In the genomic region with DNA sequence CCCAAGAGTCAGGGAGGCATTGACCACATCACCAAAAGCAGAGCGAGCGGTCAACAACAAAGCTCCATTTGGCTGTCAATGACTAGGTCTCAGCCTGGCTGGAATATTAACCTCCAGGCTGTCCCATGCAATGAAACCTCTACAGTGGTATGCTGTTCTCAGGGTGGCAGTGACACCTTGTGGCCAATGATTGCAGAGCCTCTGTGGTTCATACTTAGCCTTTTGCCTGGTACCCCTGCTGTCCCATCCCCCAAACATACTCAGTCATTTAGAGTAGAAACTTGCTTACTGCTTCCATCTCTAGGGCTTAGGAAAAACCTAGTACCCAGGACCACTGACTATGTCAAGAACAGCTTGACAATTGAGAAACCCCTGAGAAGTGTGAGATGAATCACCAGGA, we compare ENCODE assay signal across 8 mouse cellular contexts. TPM values are rescaled to one million over a fixed set of nuclear protein-coding genes. Genes with fewer than 3 reads are reported as not detected.
DNase-seq lines count a peak whose midpoint lies in the region; ATAC-seq and TF ChIP-seq lines count a peak whose summit lies in the region.

No protein-coding gene starts in this region.

- DNase-seq in brain, adult 2 months (ENCODE audit: low read depth, low spot score) = peak; percentile 90
- peak; percentile 49 for DNase-seq in forebrain, embryonic 10.5 days (ENCODE audit: extremely low spot score, low spot score)
- peak; percentile 80 for DNase-seq in heart, postnatal 0 days (ENCODE audit: low spot score)
- DNase-seq in kidney, postnatal 25 days = peak; percentile 75 to 85
- peak; percentile 90 for DNase-seq in lung, embryonic 14.5 days
- DNase-seq in ovary, postnatal 14 days (ENCODE audit: low spot score) = peak; percentile 63
- peak; percentile 56 for DNase-seq in urinary bladder, postnatal 25 days (ENCODE audit: low spot score)

- TF ChIP-seq EP300 in heart, postnatal 0 days (IDR thresholded peaks at IDR 0.05; ENCODE audit: low read depth) = no peak

- H3K27ac ChIP-seq in forebrain, embryonic 10.5 days = no peak overlapping the region
- no peak overlapping the region for H3K27ac ChIP-seq in heart, postnatal 0 days (ENCODE audit: low read depth)
- H3K27ac ChIP-seq in lung, embryonic 14.5 days (ENCODE audit: low read depth) = no peak overlapping the region

- peak; percentile 42 for TF ChIP-seq CTCF in E14TG2a.4 (conservative IDR thresholded peaks at IDR 0.05; ENCODE audit: low read length)
- peak; percentile 99 for TF ChIP-seq CTCF in heart, postnatal 0 days (IDR thresholded peaks at IDR 0.05; ENCODE audit: low read depth)
- peak; percentile 96 for TF ChIP-seq CTCF in lung, embryonic 14.5 days (IDR thresholded peaks at IDR 0.05; ENCODE audit: low read depth)

- H3K36me3 ChIP-seq in E14TG2a.4 (ENCODE audit: insufficient read depth, low read length) = no peaks in the 10 kb centered on the region
- no peaks in the 10 kb centered on the region for H3K36me3 ChIP-seq in forebrain, embryonic 10.5 days (replicated peaks)
- no peaks in the 10 kb centered on the region for H3K36me3 ChIP-seq in heart, postnatal 0 days (replicated peaks; ENCODE audit: control insufficient read depth, insufficient read depth, low read length)
- no peaks in the 10 kb centered on the region for H3K36me3 ChIP-seq in lung, embryonic 14.5 days (ENCODE audit: insufficient read depth)

- H3K4me2 ChIP-seq in heart, postnatal 0 days (ENCODE audit: low read depth, low read length) = no peak overlapping the region
- no peak overlapping the region for H3K4me2 ChIP-seq in lung, embryonic 14.5 days

- H3K9me3 ChIP-seq in E14TG2a.4 (ENCODE audit: low read length) = no peaks in the 10 kb centered on the region
- H3K9me3 ChIP-seq in forebrain, embryonic 10.5 days = no peaks in the 10 kb centered on the region
- H3K9me3 ChIP-seq in heart, postnatal 0 days (replicated peaks; ENCODE audit: control insufficient read depth, low read length) = no peaks in the 10 kb centered on the region
- no peaks in the 10 kb centered on the region for H3K9me3 ChIP-seq in lung, embryonic 14.5 days (ENCODE audit: low read depth, low read length)

- no peak overlapping the region for H3K9ac ChIP-seq in heart, postnatal 0 days (replicated peaks; ENCODE audit: low read depth, low read length)
- no peak overlapping the region for H3K9ac ChIP-seq in lung, embryonic 14.5 days

- peaks cover 13% of the 10 kb centered on the region for H3K27me3 ChIP-seq in E14TG2a.4 (ENCODE audit: insufficient read depth, low read length)
- no peaks in the 10 kb centered on the region for H3K27me3 ChIP-seq in forebrain, embryonic 10.5 days (ENCODE audit: poor library complexity, severe bottlenecking)
- H3K27me3 ChIP-seq in heart, postnatal 0 days (ENCODE audit: control insufficient read depth, insufficient read depth, low read length) = peaks cover 20% of the 10 kb centered on the region
- H3K27me3 ChIP-seq in lung, embryonic 14.5 days (ENCODE audit: insufficient read depth, low read length) = no peaks in the 10 kb centered on the region

- H3K4me3 ChIP-seq in E14TG2a.4 (replicated peaks; ENCODE audit: low read length) = no peak overlapping the region
- no peak overlapping the region for H3K4me3 ChIP-seq in forebrain, embryonic 10.5 days
- no peak overlapping the region for H3K4me3 ChIP-seq in heart, postnatal 0 days (ENCODE audit: low read depth, low read length)
- no peak overlapping the region for H3K4me3 ChIP-seq in lung, embryonic 14.5 days (ENCODE audit: low read depth, low read length)

- 67% methylated on average over 2 of the region's 2 CpGs for WGBS in forebrain, embryonic 10.5 days
- 46% methylated on average over 2 of the region's 2 CpGs for WGBS in heart, postnatal 0 days
- WGBS in lung, embryonic 14.5 days = 49% methylated on average over 2 of the region's 2 CpGs

- peak; percentile 79 for ATAC-seq in heart, postnatal 0 days (ENCODE audit: insufficient read depth, low read depth)
- ATAC-seq in lung, embryonic 14.5 days (ENCODE audit: insufficient read depth) = peak; percentile 70; the same call in 1 of the 2 replicates

- no peaks in the 10 kb centered on the region for H3K4me1 ChIP-seq in E14TG2a.4 (replicated peaks; ENCODE audit: low read depth, low read length)
- H3K4me1 ChIP-seq in forebrain, embryonic 10.5 days = peaks cover 8% of the 10 kb centered on the region
- peaks cover 9% of the 10 kb centered on the region; the same call in 1 of the 2 replicates for H3K4me1 ChIP-seq in heart, postnatal 0 days (ENCODE audit: control insufficient read depth, insufficient read depth)
- peaks cover 5% of the 10 kb centered on the region for H3K4me1 ChIP-seq in lung, embryonic 14.5 days (ENCODE audit: insufficient read depth)

RNA-seq across cellular contexts. Expression of gene Timp4, which starts 15.9 kb away (rescaled TPM):
- 0.15 and 0.16 TPM in 2 replicates for polyA plus RNA-seq in forebrain, embryonic 10.5 days (2016; fragmentation: Nextera tagmentation; extraction: Ambion mirVana)
- total RNA-seq in heart, postnatal 0 days (2014; rRNA removed; ENCODE audit: low replicate concordance) = 4.6 and 8.8 TPM in 2 replicates
- polyA plus RNA-seq in heart, postnatal 0 days (2015; fragmentation: Nextera tagmentation; extraction: Ambion mirVana) = 9.7 TPM in 2 replicates
- 1.1 and 2.3 TPM in 2 replicates for polyA plus RNA-seq in lung, embryonic 14.5 days (2014; fragmentation: Nextera tagmentation; extraction: Ambion mirVana)

RNA-seq across cellular contexts. Expression of gene Gm17482, which starts 40.8 kb away (rescaled TPM):
- not detected in 2 replicates for polyA plus RNA-seq in forebrain, embryonic 10.5 days (2016; fragmentation: Nextera tagmentation; extraction: Ambion mirVana)
- not detected in 2 replicates for total RNA-seq in heart, postnatal 0 days (2014; rRNA removed; ENCODE audit: low replicate concordance)
- polyA plus RNA-seq in heart, postnatal 0 days (2015; fragmentation: Nextera tagmentation; extraction: Ambion mirVana) = not detected in 2 replicates
- polyA plus RNA-seq in lung, embryonic 14.5 days (2014; fragmentation: Nextera tagmentation; extraction: Ambion mirVana) = not detected in 2 replicates

Comparison
In these comparisons a context has a peak if more than half of its experiments do, and no peak if none do; other contexts are left out.
1. CTCF ChIP-seq: peak in every context shown above with its lines; median percentile 99 in heart, postnatal 0 days; 96 in lung, embryonic 14.5 days; 42 in E14TG2a.4.